22 mouse cellular contexts compared by ENCODE assay signal in the genomic region with DNA sequence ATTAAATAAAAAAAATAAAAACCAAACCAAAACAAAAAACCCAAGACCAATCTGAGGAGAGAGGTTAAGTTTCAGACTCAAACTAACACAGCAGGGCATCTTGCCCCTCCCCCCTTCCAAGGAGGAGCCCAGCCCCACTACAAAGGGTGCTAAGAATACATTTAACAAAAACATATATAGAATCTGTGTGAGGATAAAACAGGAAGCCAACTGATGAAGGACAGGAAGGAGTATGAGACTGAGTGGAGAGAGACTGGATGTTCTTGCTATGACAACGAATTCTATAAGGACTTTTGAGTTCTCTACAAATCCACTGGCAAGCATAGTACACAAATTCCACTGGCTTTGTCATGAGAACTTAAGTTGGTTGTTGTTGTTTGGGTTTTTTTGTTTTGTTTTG. TPM values are rescaled to one million over a fixed set of nuclear protein-coding genes. Genes with fewer than 3 reads are reported as not detected.
DNase-seq lines count a peak whose midpoint lies in the region; ATAC-seq lines count a peak whose summit lies in the region.
"Had no signal": no experiment of that assay in that cellular context is flagged by ENCODE, and none has a peak within 500 bp of the region (broad histone marks: within the 10 kb centered on the region; RNA-seq: fewer than 3 reads in every experiment).

No protein-coding gene starts in this region.

- no peaks in the 10 kb centered on the region for H3K36me3 ChIP-seq in forebrain, embryonic 11.5 days (ENCODE audit: control insufficient read depth, insufficient read depth, low read length)
- no peaks in the 10 kb centered on the region for H3K36me3 ChIP-seq in forebrain, embryonic 16.5 days (ENCODE audit: control insufficient read depth, insufficient read depth)
- H3K36me3 ChIP-seq in hindbrain, embryonic 14.5 days (replicated peaks; ENCODE audit: control insufficient read depth, insufficient read depth) = no peaks in the 10 kb centered on the region
- H3K36me3 ChIP-seq: embryonic facial prominence, embryonic 13.5 days; heart, embryonic 15.5 days; hindbrain, embryonic 15.5 days had no signal

- 39% methylated on average over 1 of the region's 1 CpGs for WGBS in forebrain, embryonic 11.5 days
- WGBS in forebrain, embryonic 16.5 days = 40% methylated on average over 1 of the region's 1 CpGs
- whole genome bisulfite sequencing in hindbrain, embryonic 14.5 days = 44% methylated on average over 1 of the region's 1 CpGs

- DNase-seq in forebrain, embryonic 11.5 days (ENCODE audit: low spot score) = no peak
- peak; percentile 4 for DNase-seq in retina, embryonic 14.5 days (ENCODE audit: low spot score)
- DNase-seq in retina, postnatal 1 day = no peak
- no peak for DNase-seq in hindbrain, embryonic 14.5 days (ENCODE audit: low spot score)
- no peak for DNase-seq in heart, postnatal 25 days (ENCODE audit: low spot score)
- no peak for DNase-seq in adrenal gland, adult 18-20 months (ENCODE audit: low spot score in 2 of 2)
- DNase-seq: adrenal gland, postnatal 14 days; cerebellum, adult 11 months; cerebellum, postnatal 25 days; gastrocnemius, postnatal 25 days; heart, adult 2 months; kidney, adult 11 months; lung, postnatal 14 days; right cerebral cortex, postnatal 14 days; spleen, adult 18-20 months had no signal

- H3K27me3 ChIP-seq in forebrain, embryonic 11.5 days (ENCODE audit: control insufficient read depth, insufficient read depth, low read length) = no peaks in the 10 kb centered on the region
- no peaks in the 10 kb centered on the region for H3K27me3 ChIP-seq in forebrain, embryonic 16.5 days (replicated peaks; ENCODE audit: control insufficient read depth, insufficient read depth, low read length)
- no peaks in the 10 kb centered on the region for H3K27me3 ChIP-seq in hindbrain, embryonic 14.5 days (ENCODE audit: control insufficient read depth, insufficient read depth, low read length)
- H3K27me3 ChIP-seq: embryonic facial prominence, embryonic 13.5 days; heart, embryonic 15.5 days; hindbrain, embryonic 15.5 days; megakaryocyte, embryonic 14.5 days had no signal

- H3K27ac ChIP-seq in forebrain, embryonic 11.5 days (ENCODE audit: low read depth, low read length) = no peak overlapping the region
- no peak overlapping the region for H3K27ac ChIP-seq in forebrain, embryonic 16.5 days (ENCODE audit: low read length)
- H3K27ac ChIP-seq in hindbrain, embryonic 14.5 days = peak overlapping the region; percentile 14; the same call in 1 of the 2 replicates
- H3K27ac ChIP-seq: heart, adult 2 months; heart, embryonic 15.5 days; hindbrain, embryonic 15.5 days had no signal

- intact Hi-C loops in heart, postnatal 25 days (cut with DNase I) = no loop called here

- H3K9ac ChIP-seq in forebrain, embryonic 11.5 days (ENCODE audit: low read length) = no peak overlapping the region
- H3K9ac ChIP-seq in forebrain, embryonic 16.5 days (replicated peaks; ENCODE audit: low read depth, low read length) = no peak overlapping the region
- H3K9ac ChIP-seq in hindbrain, embryonic 14.5 days = no peak overlapping the region
- H3K9ac ChIP-seq: embryonic facial prominence, embryonic 13.5 days; heart, embryonic 15.5 days; hindbrain, embryonic 15.5 days had no signal

- H3K9me3 ChIP-seq in forebrain, embryonic 11.5 days (ENCODE audit: control insufficient read depth, low read length) = no peaks in the 10 kb centered on the region
- no peaks in the 10 kb centered on the region for H3K9me3 ChIP-seq in forebrain, embryonic 16.5 days (ENCODE audit: control insufficient read depth, low read length)
- H3K9me3 ChIP-seq in hindbrain, embryonic 14.5 days (ENCODE audit: control insufficient read depth, low read length) = no peaks in the 10 kb centered on the region
- H3K9me3 ChIP-seq: embryonic facial prominence, embryonic 13.5 days; heart, embryonic 15.5 days; hindbrain, embryonic 15.5 days had no signal

- no peak overlapping the region for H3K4me3 ChIP-seq in forebrain, embryonic 11.5 days (ENCODE audit: low read depth, low read length)
- H3K4me3 ChIP-seq in forebrain, embryonic 16.5 days (replicated peaks; ENCODE audit: low read length) = no peak overlapping the region
- no peak overlapping the region for H3K4me3 ChIP-seq in hindbrain, embryonic 14.5 days (replicated peaks; ENCODE audit: low read length)
- H3K4me3 ChIP-seq: embryonic facial prominence, embryonic 13.5 days; heart, adult 2 months; heart, embryonic 15.5 days; hindbrain, embryonic 15.5 days; megakaryocyte, embryonic 14.5 days; myocyte had no signal

- H3K4me2 ChIP-seq in forebrain, embryonic 11.5 days (ENCODE audit: low read depth, low read length, severe bottlenecking) = no peak overlapping the region
- H3K4me2 ChIP-seq in forebrain, embryonic 16.5 days (ENCODE audit: low read length) = no peak overlapping the region
- no peak overlapping the region for H3K4me2 ChIP-seq in hindbrain, embryonic 14.5 days (replicated peaks)
- H3K4me2 ChIP-seq: embryonic facial prominence, embryonic 13.5 days; heart, embryonic 15.5 days; hindbrain, embryonic 15.5 days; liver, embryonic 11.5 days had no signal

- ATAC-seq in forebrain, embryonic 11.5 days (replicated peaks; ENCODE audit: low FRiP score) = peak; percentile 58
- no peak for ATAC-seq in forebrain, embryonic 16.5 days
- no peak for ATAC-seq in hindbrain, embryonic 14.5 days (ENCODE audit: low FRiP score)

- H3K4me1 ChIP-seq in forebrain, embryonic 11.5 days (replicated peaks; ENCODE audit: control insufficient read depth, insufficient read depth, low read length) = peaks cover 5% of the 10 kb centered on the region; the same call in 1 of the 2 replicates
- no peaks in the 10 kb centered on the region for H3K4me1 ChIP-seq in forebrain, embryonic 16.5 days (replicated peaks; ENCODE audit: control insufficient read depth, insufficient read depth, low read length)
- peaks cover 10% of the 10 kb centered on the region for H3K4me1 ChIP-seq in hindbrain, embryonic 14.5 days (replicated peaks; ENCODE audit: control insufficient read depth, insufficient read depth, low read length)
- H3K4me1 ChIP-seq: embryonic facial prominence, embryonic 13.5 days; heart, embryonic 15.5 days; megakaryocyte, embryonic 14.5 days had no signal

RNA-seq across cellular contexts. Expression of gene Ikzf2, which starts 42.7 kb away (rescaled TPM):
- polyA plus RNA-seq in forebrain, embryonic 11.5 days (2014; fragmentation: Nextera tagmentation; extraction: Ambion mirVana) = 4.7 and 6.2 TPM in 2 replicates
- polyA plus RNA-seq in forebrain, embryonic 16.5 days (2015; fragmentation: Nextera tagmentation; extraction: Ambion mirVana) = 4.9 and 5.0 TPM in 2 replicates
- 2.9 and 3.8 TPM in 2 replicates for polyA plus RNA-seq in hindbrain, embryonic 14.5 days (2014; fragmentation: Nextera tagmentation; extraction: Ambion mirVana)
- total RNA-seq in heart, postnatal 25 days (2021) = 1 to 10 TPM; 5.2 to 7.2 TPM
- total RNA-seq in adrenal gland, adult 18-20 months (2021) = 1 to 10 TPM; 5.8 to 6.5 TPM
